Mouse (Mus musculus) liver, postnatal 0 days (tissue): ENCODE data around the gene Mrps6.

Source experiments
- CTCF ChIP-seq: sonication (generic); IDR thresholded peaks from 2 replicates; pipeline ENCODE4 v1.5.1; 2016; ENCODE audit warnings: antibody characterized with exemption, low read depth
- EP300 ChIP-seq: IDR thresholded peaks from 2 replicates; pipeline ENCODE4 v1.6.1; 2016; ENCODE audit warnings: antibody characterized with exemption, low read depth, mild to moderate bottlenecking

GRCm38 (mm10) chr16:92056711-92057110, 1.4 kb upstream of the Mrps6 start:
- TF ChIP-seq CTCF = no peak
- TF ChIP-seq EP300 = no peak
